Mouse (Mus musculus): ENCODE measurements at regions not wholly inside any gene's neighbourhood (a gene's known extent, or its start where the extent isn't known, plus 50 kb on each side); places are given as distances from the start of the nearest gene placed in this dataset.

GRCm38 (mm10) chr4:131206181-131206885 is 262.1 kb downstream of the Matn1 start:
- no peak for DNase-seq (ENCODE audit: extremely low read depth, insufficient read length, low spot score)

GRCm38 (mm10) chr4:131206886-131207200 is 262.7 kb downstream of the Matn1 start:
- no peak for DNase-seq (ENCODE audit: extremely low read depth, insufficient read length, low spot score)

DNA sequence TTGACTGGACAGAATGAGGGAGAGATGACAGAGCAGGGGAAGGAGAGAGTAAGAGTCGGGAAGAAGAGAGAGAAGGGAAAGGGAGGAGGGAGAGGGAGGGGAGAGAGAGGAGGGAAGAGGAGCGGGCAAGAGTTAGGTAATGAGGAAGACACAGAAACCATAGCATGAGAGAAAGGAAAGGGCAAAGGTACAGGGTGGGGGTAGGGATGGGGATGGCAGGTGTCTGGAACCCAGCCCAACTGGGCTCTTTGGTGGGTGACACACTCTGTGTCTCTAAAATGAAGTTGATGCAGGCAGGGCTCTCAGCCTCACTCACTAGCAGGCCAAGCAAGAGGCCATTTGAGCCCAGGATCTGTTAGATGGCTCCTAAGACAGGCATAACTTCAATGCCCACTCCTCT is 263.1 kb downstream of the Matn1 start:
- no peak for DNase-seq (ENCODE audit: extremely low read depth, insufficient read length, low spot score)

DNA sequence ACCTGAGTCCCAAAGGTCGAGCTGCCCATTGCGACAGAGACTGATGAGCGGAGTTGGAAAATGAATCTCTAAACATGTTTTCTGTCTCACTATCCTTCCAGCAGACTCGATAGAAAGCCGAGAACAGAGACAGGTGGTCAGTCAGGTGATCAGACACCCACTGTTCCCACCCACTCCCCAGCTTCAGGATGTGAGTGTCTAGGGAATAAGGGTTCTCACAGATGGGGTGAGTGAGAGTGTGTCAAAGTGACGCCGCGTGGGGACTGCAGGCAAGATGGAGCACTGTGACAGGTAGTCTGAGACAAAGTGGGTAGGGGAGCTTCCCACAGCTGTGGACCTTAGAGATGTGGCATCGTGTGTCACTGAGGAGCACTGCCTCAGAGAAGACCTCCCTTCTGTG is 264.0 kb downstream of the Matn1 start:
- no peak for DNase-seq (ENCODE audit: extremely low read depth, insufficient read length, low spot score)

DNA sequence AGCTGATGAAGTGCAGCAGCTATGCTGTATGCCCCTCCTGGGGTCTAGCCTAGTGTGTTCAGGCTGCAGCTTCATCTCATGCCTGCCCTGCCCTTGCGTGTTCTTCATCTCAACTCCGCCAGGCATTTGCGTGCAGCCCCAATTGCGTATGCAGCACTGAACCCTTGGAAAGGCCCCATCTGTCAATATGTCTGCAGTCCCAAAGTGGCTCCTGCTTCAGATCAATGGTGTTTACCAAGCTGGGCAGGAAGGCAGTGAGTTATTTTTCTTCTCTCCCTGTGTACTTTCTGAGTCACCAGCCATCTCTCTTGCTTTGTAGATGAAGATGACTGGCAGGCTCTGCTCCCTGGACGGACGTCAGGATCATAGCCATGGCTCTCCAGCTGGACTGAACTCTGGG is 264.5 kb downstream of the Matn1 start:
- no peak for DNase-seq (ENCODE audit: extremely low read depth, insufficient read length, low spot score)

GRCm38 (mm10) chr4:131212711-131213110 is 268.5 kb downstream of the Matn1 start:
- DNase-seq (ENCODE audit: extremely low read depth, insufficient read length, low spot score): no peak

DNA sequence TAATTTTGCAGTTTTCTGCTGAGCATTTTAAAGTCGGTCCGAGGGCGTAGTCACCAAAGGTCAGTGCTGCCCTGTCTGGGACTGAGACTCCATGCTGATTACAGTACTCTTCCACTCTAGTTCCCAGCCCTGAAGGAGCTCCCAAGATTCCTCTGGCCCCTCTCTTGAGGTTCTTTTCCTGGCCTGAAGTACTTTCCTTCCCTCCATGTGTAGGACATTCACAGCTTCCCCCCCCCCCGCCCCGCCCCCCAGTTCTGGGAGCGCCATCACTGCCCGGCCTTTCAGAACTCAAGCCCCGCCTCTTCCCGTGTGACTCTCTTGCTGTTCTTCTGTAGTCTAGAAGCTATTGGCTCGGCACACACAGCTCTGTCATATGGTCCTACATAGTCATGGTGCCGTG is 271.5 kb downstream of the Matn1 start:
- no peak for DNase-seq (ENCODE audit: extremely low read depth, insufficient read length, low spot score)

DNA sequence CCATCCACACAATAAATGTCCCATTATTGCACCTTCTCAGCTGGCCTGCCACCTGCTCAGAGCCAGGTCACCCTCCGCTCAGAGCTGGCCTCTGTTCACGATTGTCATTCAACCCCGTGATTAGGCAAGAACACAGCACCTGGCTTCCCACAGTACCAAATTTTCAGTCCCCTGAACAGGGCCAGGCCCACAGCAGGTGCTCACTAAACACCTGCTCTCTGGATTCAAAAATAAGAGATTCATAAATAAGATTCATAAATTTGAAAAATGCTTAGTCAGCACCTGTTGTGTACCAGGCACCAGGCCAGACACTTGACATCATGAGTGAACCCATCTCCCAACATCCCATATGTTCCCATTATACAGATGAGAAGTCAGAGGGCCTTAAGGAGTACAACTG is 272.2 kb downstream of the Matn1 start:
- no peak for DNase-seq (ENCODE audit: extremely low read depth, insufficient read length, low spot score)

GRCm38 (mm10) chr4:131217083-131217482 is 272.9 kb downstream of the Matn1 start:
- DNase-seq (ENCODE audit: extremely low read depth, insufficient read length, low spot score): no peak

DNA sequence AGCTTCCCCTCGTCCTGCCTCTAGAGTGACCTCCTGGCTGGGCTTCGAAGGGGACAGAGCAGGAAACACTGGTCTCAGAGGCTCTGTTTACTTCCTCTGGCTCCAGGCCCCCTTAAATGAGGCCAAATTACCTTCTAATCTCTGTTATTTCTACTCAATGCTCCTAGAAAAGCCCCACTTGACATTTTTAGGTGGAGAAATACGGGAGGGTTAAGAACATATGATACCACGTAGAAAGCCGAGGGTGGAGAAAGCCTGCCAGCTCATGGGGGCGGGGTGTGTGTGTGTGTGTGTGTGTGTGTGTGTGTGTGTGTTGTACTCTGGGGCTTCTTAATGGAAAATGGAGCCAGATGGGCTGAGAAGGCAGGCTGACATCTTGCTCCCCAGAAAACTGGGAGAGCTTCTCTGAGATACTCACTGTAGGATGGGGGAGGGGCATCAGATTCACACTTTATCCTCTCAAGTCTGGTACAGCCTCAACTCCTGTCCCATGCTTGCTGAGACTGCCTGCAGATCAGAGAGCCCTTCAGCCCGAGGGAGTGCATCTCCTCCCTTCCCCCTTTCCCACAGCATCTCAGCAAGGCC is 273.5 kb downstream of the Matn1 start:
- no peak for DNase-seq (ENCODE audit: extremely low read depth, insufficient read length, low spot score)

DNA sequence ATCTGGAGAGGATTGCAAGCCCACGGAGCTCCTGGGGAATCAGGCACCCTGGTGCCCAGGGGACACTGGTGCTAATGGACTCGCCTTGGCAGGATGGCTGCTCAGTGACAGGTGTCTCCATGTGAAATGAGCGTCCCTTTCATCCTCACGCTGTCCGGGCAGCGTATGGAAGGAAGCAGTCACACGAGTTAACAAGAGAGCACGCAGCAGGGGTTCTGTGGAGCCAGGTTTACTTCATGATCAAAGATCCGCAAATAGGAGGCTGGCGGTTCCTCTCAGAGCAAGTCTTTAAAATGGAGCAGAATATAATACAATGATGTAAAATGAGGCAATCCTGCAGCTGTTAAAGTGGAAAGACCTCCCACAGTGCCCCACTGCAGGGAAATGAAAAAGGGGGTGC is 276.8 kb downstream of the Matn1 start:
- no peak for DNase-seq (ENCODE audit: extremely low read depth, insufficient read length, low spot score)

DNA sequence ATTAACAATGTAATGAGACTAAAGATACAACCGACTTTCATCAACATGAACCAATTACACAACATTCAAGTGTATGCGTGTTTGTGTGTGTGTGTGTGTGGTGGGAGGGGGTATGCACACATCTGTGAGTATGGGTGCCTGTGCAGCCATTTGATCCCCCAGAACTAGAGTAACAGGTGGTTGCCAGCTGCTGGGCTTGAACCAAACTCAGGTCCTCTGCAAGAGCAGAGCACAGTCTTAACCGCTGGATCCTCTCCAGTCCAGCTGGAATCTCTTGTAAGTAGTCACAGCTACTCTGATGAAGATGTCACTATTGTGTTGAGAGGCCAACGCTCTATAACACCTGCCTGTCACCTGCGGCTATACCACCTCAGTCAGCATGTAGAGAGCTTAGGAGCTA is 286.2 kb downstream of the Matn1 start:
- DNase-seq (ENCODE audit: extremely low read depth, insufficient read length, low spot score): no peak

DNA sequence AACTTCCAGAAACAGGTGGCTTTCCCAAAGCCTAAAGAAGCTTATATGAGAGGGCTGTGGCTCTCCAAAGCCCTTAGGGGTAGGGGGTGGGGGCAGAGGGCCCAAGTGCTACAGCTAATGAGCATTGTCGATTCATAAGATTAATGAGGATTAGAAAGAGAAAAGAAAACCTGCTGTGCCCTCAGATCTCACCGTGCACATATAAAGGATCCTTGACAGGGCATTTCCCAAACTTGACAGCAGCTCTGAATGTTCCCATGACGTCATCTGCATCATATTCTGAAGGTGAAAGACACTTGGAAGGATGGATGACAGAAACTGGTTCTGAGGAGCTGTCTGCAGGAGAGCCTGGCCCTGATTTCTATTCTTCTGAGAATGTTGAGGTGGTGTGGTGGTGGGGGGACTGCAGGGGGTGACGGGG is 292.4 kb downstream of the Matn1 start:
- no peak for DNase-seq (ENCODE audit: extremely low read depth, insufficient read length, low spot score)

DNA sequence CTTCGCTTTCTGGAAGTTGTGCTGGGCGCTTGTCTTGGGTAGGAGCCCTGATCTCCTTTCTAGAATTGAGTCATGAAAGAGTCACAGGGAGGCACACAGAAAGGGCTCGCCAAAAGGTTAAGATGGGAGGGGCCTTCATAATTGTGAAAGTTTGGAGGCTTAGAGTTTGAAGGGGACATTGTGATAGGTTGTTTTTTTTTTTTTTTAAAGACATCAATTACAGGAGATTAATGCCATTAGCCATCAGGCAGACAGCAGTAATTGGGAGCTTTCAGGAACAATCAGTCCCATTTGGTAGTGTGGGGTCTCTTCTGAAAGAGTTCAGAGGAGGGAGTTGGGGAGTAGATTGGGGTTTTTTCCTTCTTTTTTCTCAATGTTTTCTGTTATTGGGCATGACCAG is 294.4 kb downstream of the Matn1 start:
- no peak for DNase-seq (ENCODE audit: extremely low read depth, insufficient read length, low spot score)

DNA sequence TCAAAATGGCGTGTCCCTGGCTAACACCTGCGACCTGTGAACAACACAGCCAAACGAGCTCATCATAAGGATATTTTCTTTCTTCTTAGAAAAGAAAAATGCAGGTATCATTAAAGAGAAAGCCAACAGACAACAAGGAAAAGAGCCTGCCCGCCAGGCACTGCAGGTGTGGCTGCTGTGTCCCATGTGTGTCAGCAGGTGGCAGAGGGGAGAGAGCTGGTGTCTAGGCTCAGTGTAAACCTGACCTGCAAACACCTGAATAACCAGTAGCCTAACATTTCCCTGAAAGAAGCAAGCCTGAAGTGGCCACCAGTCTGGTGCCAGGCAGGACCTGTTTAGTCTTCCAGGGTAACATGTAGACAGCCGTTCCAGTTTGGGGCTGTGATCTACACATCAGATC is 294.9 kb downstream of the Matn1 start:
- DNase-seq (ENCODE audit: extremely low read depth, insufficient read length, low spot score): no peak

- no peak for DNase-seq (ENCODE audit: extremely low read depth, insufficient read length, low spot score)
These were observed 296.3 kb downstream of the Matn1 start for GRCm38 (mm10) chr4:131240457-131240856.

GRCm38 (mm10) chr4:131242250-131242649 is 298.1 kb downstream of the Matn1 start:
- DNase-seq (ENCODE audit: extremely low read depth, insufficient read length, low spot score): no peak

DNA sequence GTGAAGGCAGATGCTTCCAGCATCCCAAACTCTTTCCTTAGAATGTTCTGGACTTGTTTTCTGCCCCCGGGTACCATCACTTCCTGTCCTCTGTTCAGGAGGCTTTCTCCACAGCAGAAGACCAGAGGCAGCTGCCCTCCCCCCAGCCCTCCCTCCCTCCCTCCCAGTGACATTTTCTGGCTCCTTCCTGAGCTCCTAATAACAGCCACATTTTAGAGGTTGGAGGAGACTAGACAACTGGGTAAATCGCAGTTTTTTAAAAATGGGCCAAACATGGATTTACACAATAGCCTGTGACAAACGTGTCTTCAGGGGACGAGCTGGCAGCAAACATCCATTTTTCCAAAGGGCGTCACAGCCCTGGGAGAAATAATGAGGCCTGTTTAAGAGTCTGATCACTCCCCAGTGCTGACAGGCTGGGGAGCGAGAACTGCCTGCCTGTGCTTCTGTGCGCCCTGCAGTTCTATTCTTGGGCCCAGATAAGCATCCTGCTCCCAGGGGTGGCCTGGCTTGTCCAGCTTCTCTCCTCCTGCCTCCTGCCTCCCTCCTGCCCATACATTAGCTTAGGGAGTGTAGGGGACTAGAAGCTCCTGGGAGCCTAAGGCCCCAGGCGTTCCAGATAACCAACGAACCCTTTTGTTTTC is 299.7 kb downstream of the Matn1 start:
- no peak for DNase-seq (ENCODE audit: extremely low read depth, insufficient read length, low spot score)

GRCm38 (mm10) chr4:131252602-131253442 is 308.6 kb downstream of the Matn1 start:
- no peak for DNase-seq (ENCODE audit: extremely low read depth, insufficient read length, low spot score)

- DNase-seq (ENCODE audit: extremely low read depth, insufficient read length, low spot score): no peak
These were observed 309.2 kb downstream of the Matn1 start for GRCm38 (mm10) chr4:131253443-131253817.

- no peak for DNase-seq (ENCODE audit: extremely low read depth, insufficient read length, low spot score)
These were observed 310.1 kb downstream of the Matn1 start for GRCm38 (mm10) chr4:131254243-131254642.

- no peak for DNase-seq (ENCODE audit: extremely low read depth, insufficient read length, low spot score)
These were observed 310.5 kb downstream of the Matn1 start for GRCm38 (mm10) chr4:131254691-131255090.
